ENCODE assay signal across 21 mouse cellular contexts in genomic region chr9:107274751-107275150, GRCm38 (mm10). TPM values are rescaled to one million over a fixed set of nuclear protein-coding genes. Genes with fewer than 3 reads are reported as not detected.
DNase-seq lines count a peak whose midpoint lies in the region; TF ChIP-seq lines count a peak whose summit lies in the region.
"Had no signal": no experiment of that assay in that cellular context is flagged by ENCODE, and none has a peak within 500 bp of the region (broad histone marks: within the 10 kb centered on the region; RNA-seq: fewer than 3 reads in every experiment).

No protein-coding gene starts in this region.

- DNase-seq in gastrocnemius, adult 2 months: no peak
- no peak for DNase-seq in gastrocnemius, postnatal 25 days
- DNase-seq in Muller cell, postnatal 12 days (ENCODE audit: inconsistent ontology term): peak; percentile 73
- DNase-seq in retina, postnatal 1 day: peak; percentile 67
- no peak for DNase-seq in kidney, postnatal 36 days
- DNase-seq: adrenal gland, adult 2 months; adrenal gland, postnatal 10 days; adrenal gland, postnatal 25 days; B cell, adult 2 months; cerebellum, adult 11 months; cerebellum, adult 18-20 months; cerebellum, adult 8-10 months; cerebellum, adult 9-11 months; cerebellum, postnatal 14 days; cerebellum, postnatal 36 days; embryo, embryonic 11 days had no signal

- no peak for TF ChIP-seq CTCF in gastrocnemius, adult 2 months (IDR thresholded peaks at IDR 0.05)

- H3K4me3 ChIP-seq in gastrocnemius, adult 2 months: no peak overlapping the region
- H3K4me3 ChIP-seq: embryonic facial prominence, embryonic 13.5 days; embryonic facial prominence, embryonic 15.5 days; erythroblast, embryonic 14.5 days; forebrain, embryonic 10.5 days; forebrain, embryonic 12.5 days had no signal

- intact Hi-C loops in gastrocnemius, adult 2 months (cut with DNase I): loop anchor here (2.0 kb wide), 1 partner anchor 20 kb away; no protein-coding TSS in a partner anchor

- H3K27ac ChIP-seq in gastrocnemius, adult 2 months: peak overlapping the region; percentile 64
- H3K27ac ChIP-seq: embryonic facial prominence, embryonic 13.5 days; embryonic facial prominence, embryonic 15.5 days; forebrain, embryonic 10.5 days; forebrain, embryonic 12.5 days had no signal

RNA-seq across cellular contexts. Expression of gene Mapkapk3, which starts 14.9 kb away (rescaled TPM):
- total RNA-seq in gastrocnemius, adult 2 months (2021): 10 to 100 TPM; 32.6 to 48.1 TPM
- total RNA-seq in gastrocnemius, postnatal 25 days (2021): 10 to 100 TPM; 27.7 to 32.1 TPM

RNA-seq across cellular contexts. Expression of gene Cish, which starts 21.1 kb away (rescaled TPM):
- total RNA-seq in gastrocnemius, adult 2 months (2021): 100 to 1,000 TPM in 1 of 2 experiments, 10 to 100 TPM in 1; 25.7 to 113 TPM
- total RNA-seq in gastrocnemius, postnatal 25 days (2021): 100 to 1,000 TPM in 1 of 2 experiments, 1 to 10 TPM in 1; 2.3 to 100 TPM

RNA-seq across cellular contexts. Expression of gene Dock3, which starts 43.0 kb away (rescaled TPM):
- not detected for total RNA-seq in gastrocnemius, adult 2 months (2021)
- total RNA-seq in gastrocnemius, postnatal 25 days (2021): under 1 TPM in 1 of 2 experiments, not detected in 1; 0.13 TPM

Comparison
In these comparisons a context has a peak if more than half of its experiments do, and no peak if none do; other contexts are left out.
1. DNase-seq: peak in Muller cell, postnatal 12 days (single experiment) and retina, postnatal 1 day (single experiment); none in gastrocnemius, adult 2 months (single experiment), gastrocnemius, postnatal 25 days (single experiment) and kidney, postnatal 36 days (0 of 2).